Mouse (Mus musculus): ENCODE data around the gene Ints14. TPM values are rescaled to one million over a fixed set of nuclear protein-coding genes. Genes with fewer than 3 reads are reported as not detected.
"Not testable (repeated sequence)": the region's sequence is repeated elsewhere in the genome, so short reads cannot be mapped to it uniquely, and the experiment has no call there.

Ints14 gene
- total RNA-seq, 2 experiments from 2014 or later, result 21.6 to 23.2 TPM

- no peak for DNase-seq (ENCODE audit: extremely low spot score in 1 of 2, low spot score in 1 of 2)
Observed at GRCm38 (mm10) chr9:65016978-65017827, 56.5 kb downstream of the Ints14 start.

- DNase-seq (ENCODE audit: extremely low spot score in 1 of 2, low spot score in 1 of 2), result no peak
Observed at GRCm38 (mm10) chr9:65017896-65018295, 57.2 kb downstream of the Ints14 start.

GRCm38 (mm10) chr9:65018588-65019121 lies 58.0 kb downstream of the Ints14 start:
- no peak for DNase-seq (ENCODE audit: extremely low spot score in 1 of 2, low spot score in 1 of 2)

GRCm38 (mm10) chr9:65019146-65019545 lies 58.4 kb downstream of the Ints14 start:
- DNase-seq (ENCODE audit: extremely low spot score in 1 of 2, low spot score in 1 of 2), result no peak

- no peak for DNase-seq (ENCODE audit: extremely low spot score in 1 of 2, low spot score in 1 of 2)
Observed at GRCm38 (mm10) chr9:65020128-65020527, 59.4 kb downstream of the Ints14 start.

GRCm38 (mm10) chr9:65020991-65021886 lies 60.5 kb downstream of the Ints14 start, which contains the start of gene Hacd3:
TSS of gene Hacd3 (minus strand) at chr9:65021693.
- peak; percentile 88 to 94 for DNase-seq (ENCODE audit: extremely low spot score in 1 of 2, low spot score in 1 of 2)

GRCm38 (mm10) chr9:65021887-65022579 lies 61.3 kb downstream of the Ints14 start:
- DNase-seq (ENCODE audit: extremely low spot score in 1 of 2, low spot score in 1 of 2), result no peak

- DNase-seq (ENCODE audit: extremely low spot score in 1 of 2, low spot score in 1 of 2), result no peak
Observed at GRCm38 (mm10) chr9:65022580-65023135, 62.0 kb downstream of the Ints14 start.

GRCm38 (mm10) chr9:65023447-65023846 lies 62.7 kb downstream of the Ints14 start:
- no peak for DNase-seq (ENCODE audit: extremely low spot score in 1 of 2, low spot score in 1 of 2)

GRCm38 (mm10) chr9:65027241-65027640 lies 66.5 kb downstream of the Ints14 start:
- DNase-seq (ENCODE audit: extremely low spot score in 1 of 2, low spot score in 1 of 2), result no peak

GRCm38 (mm10) chr9:65028313-65028712 lies 67.6 kb downstream of the Ints14 start:
- no peak for DNase-seq (ENCODE audit: extremely low spot score in 1 of 2, low spot score in 1 of 2)

- DNase-seq (ENCODE audit: extremely low spot score in 1 of 2, low spot score in 1 of 2), result not testable (repeated sequence)
Observed at GRCm38 (mm10) chr9:65031355-65031754, 70.7 kb downstream of the Ints14 start.

GRCm38 (mm10) chr9:65031894-65032268 lies 71.2 kb downstream of the Ints14 start:
- no peak for DNase-seq (ENCODE audit: extremely low spot score in 1 of 2, low spot score in 1 of 2)

GRCm38 (mm10) chr9:65032269-65033108 lies 71.8 kb downstream of the Ints14 start, which contains the start of gene Dpp8:
TSS of gene Dpp8 (plus strand) at chr9:65032414.
- peak; percentile 88 to 90 for DNase-seq (ENCODE audit: extremely low spot score in 1 of 2, low spot score in 1 of 2)

GRCm38 (mm10) chr9:65036456-65036855 lies 75.8 kb downstream of the Ints14 start:
- no peak for DNase-seq (ENCODE audit: extremely low spot score in 1 of 2, low spot score in 1 of 2)

Data from layer of hippocampus, postnatal 25 days (tissue).